Mouse (Mus musculus) neural tube, embryonic 13.5 days (tissue): ENCODE results near the gene Tmem163. TPM values are rescaled to one million over a fixed set of nuclear protein-coding genes. Genes with fewer than 3 reads are reported as not detected.

ENCODE experiments used
- ATAC-seq: fragments of 200-750 bp; cut with Nextera tagmentation; 2 replicates; pipeline ENCODE4 v1.8.0; 2017; ENCODE audit warnings: low read depth, mild to moderate bottlenecking, moderate TSS enrichment, moderate library complexity
- H3K27ac ChIP-seq: fragments of 300-500 bp; sonication (generic); replicated peaks from 2 replicates; pipeline ENCODE4 v1.5.1; 2015; ENCODE audit warnings: moderate library complexity, mild to moderate bottlenecking, inconsistent platforms
- H3K27me3 ChIP-seq: fragments of 300-500 bp; sonication (generic); 2 replicates; pipeline ENCODE4 v1.6.1; 2015; ENCODE audit warnings: mild to moderate bottlenecking, inconsistent platforms
- H3K36me3 ChIP-seq: fragments of 300-500 bp; sonication (generic); 2 replicates; pipeline ENCODE4 v1.6.1; 2015; ENCODE audit warnings: mild to moderate bottlenecking, inconsistent platforms
- H3K4me1 ChIP-seq: fragments of 300-500 bp; sonication (generic); replicated peaks from 2 replicates; pipeline ENCODE4 v1.6.1; 2015; ENCODE audit warnings: inconsistent platforms
- H3K4me2 ChIP-seq: fragments of 300-500 bp; sonication (generic); 2 replicates; pipeline ENCODE4 v1.6.1; 2015; ENCODE audit warnings: inconsistent platforms, mild to moderate bottlenecking, moderate library complexity
- H3K4me3 ChIP-seq: fragments of 300-500 bp; sonication (generic); 2 replicates; pipeline ENCODE4 v1.5.1; 2015; ENCODE audit warnings: mild to moderate bottlenecking, inconsistent platforms
- H3K9ac ChIP-seq: fragments of 300-500 bp; sonication (generic); 2 replicates; pipeline ENCODE4 v1.6.1; 2015; ENCODE audit warnings: moderate library complexity, mild to moderate bottlenecking, inconsistent platforms
- H3K9me3 ChIP-seq: fragments of 300-500 bp; sonication (generic); 2 replicates; pipeline ENCODE4 v1.6.1; 2016; ENCODE audit warnings: inconsistent platforms
- WGBS: fragments of 180-500 bp; shearing (Covaris S2); methylation state at CpG from one replicate; pipeline ENCODE4 v1.1.7; 2015; 5-methylcytosine and 5-hydroxymethylcytosine counted together
- polyA plus RNA-seq: library from polyadenylated mRNA; unstranded; fragments of >200 nt; fragmentation: Nextera tagmentation; extraction: Ambion mirVana; gene quantifications from 2 replicates; pipeline ENCODE4 v1.2.1, GENCODE M21; 2015

The Tmem163 gene
- polyA plus RNA-seq, 1 experiment from 2014 or later = 66.2 TPM

- H3K27ac ChIP-seq = no peak overlapping the region
- no peak for ATAC-seq
- WGBS = 100% methylated on average over 1 of the region's 1 CpGs
- no peaks in the 10 kb centered on the region for H3K4me1 ChIP-seq
- H3K9me3 ChIP-seq = no peaks in the 10 kb centered on the region
- H3K4me2 ChIP-seq = no peak overlapping the region
- no peak overlapping the region for H3K9ac ChIP-seq
- H3K4me3 ChIP-seq = no peak overlapping the region
- H3K27me3 ChIP-seq = peaks cover 11% of the 10 kb centered on the region
- H3K36me3 ChIP-seq = no peaks in the 10 kb centered on the region
Measured at GRCm38 (mm10) chr1:127586156-127586555, 93.2 kb downstream of the Tmem163 start.

DNA sequence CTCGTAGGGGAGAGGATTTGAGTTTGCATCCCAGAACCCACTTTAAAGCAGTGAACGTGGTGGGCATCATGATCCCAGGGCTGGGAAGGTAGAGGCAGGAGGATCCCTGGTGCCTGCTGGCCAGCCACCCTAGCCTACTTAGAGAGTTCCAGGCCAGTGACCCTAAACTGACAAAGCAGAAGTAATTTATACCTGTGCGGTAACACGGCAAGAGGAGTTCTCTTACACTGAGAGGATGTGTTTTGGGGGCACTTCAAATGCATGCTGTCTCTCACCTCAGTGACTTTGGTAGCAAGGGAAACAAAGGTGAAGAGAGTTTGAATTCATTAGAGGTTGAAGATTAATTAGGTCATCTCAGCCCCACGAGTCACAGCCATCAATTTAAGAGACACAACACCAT, 101.4 kb downstream of the Tmem163 start:
- H3K4me2 ChIP-seq = no peak overlapping the region
- no peak overlapping the region for H3K9ac ChIP-seq
- peaks cover 35% of the 10 kb centered on the region for H3K4me1 ChIP-seq
- H3K27ac ChIP-seq = no peak overlapping the region
- no peak overlapping the region for H3K4me3 ChIP-seq
- H3K36me3 ChIP-seq = no peaks in the 10 kb centered on the region
- H3K27me3 ChIP-seq = peaks cover 54% of the 10 kb centered on the region
- no peak for ATAC-seq
- WGBS = 60% methylated on average over 5 of the region's 5 CpGs
- no peaks in the 10 kb centered on the region for H3K9me3 ChIP-seq

- H3K36me3 ChIP-seq = no peaks in the 10 kb centered on the region
- peaks cover 59% of the 10 kb centered on the region for H3K27me3 ChIP-seq
- peak overlapping the region; percentile 61; the same call in 1 of the 2 replicates for H3K27ac ChIP-seq
- H3K9me3 ChIP-seq = no peaks in the 10 kb centered on the region
- ATAC-seq = peak; percentile 52
- no peak overlapping the region for H3K4me3 ChIP-seq
- peak overlapping the region; percentile 40 for H3K4me2 ChIP-seq
- peak overlapping the region; percentile 23; the same call in 1 of the 2 replicates for H3K9ac ChIP-seq
- H3K4me1 ChIP-seq = peaks cover 38% of the 10 kb centered on the region
- WGBS = 32% methylated on average over 7 of the region's 7 CpGs
Measured at GRCm38 (mm10) chr1:127577083-127577482, 102.3 kb downstream of the Tmem163 start.

GRCm38 (mm10) chr1:127576563-127576962, 102.8 kb downstream of the Tmem163 start:
- peak; percentile 24; the same call in 1 of the 2 replicates for ATAC-seq
- Histone ChIP-seq H3K4me2 (peak overlapping the region; percentile 40), H3K9ac (peak overlapping the region; percentile 23; the same call in 1 of the 2 replicates), H3K4me3 (no peak overlapping the region), H3K27me3 (peaks cover 63% of the 10 kb centered on the region), H3K27ac (peak overlapping the region; percentile 61; the same call in 1 of the 2 replicates), H3K4me1 (peaks cover 38% of the 10 kb centered on the region), H3K36me3 (no peaks in the 10 kb centered on the region), H3K9me3 (no peaks in the 10 kb centered on the region)
- WGBS = 12% methylated on average over 8 of the region's 8 CpGs

DNA sequence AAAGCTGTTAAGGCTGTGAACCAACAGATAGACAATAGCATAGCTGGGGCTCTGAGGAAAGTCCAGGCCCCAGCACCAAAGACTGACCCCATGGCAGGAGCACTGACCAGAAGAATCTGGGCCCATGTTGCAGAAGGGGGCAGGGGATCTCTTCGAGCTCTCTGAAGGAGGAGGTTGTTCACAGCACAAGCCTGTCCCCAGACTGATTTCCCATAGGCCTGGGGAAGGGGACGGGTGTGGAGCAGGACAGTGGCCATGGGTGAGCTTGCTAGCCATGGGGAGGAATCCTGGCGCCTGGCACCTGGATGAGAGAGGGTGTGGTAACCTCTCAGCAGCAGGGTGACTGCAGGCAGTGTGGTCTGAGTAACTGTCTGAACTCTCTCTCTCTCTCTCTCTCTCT, 103.2 kb downstream of the Tmem163 start:
- Histone ChIP-seq H3K27me3 (peaks cover 63% of the 10 kb centered on the region), H3K4me3 (no peak overlapping the region), H3K4me1 (peaks cover 38% of the 10 kb centered on the region), H3K4me2 (no peak overlapping the region), H3K27ac (no peak overlapping the region), H3K36me3 (no peaks in the 10 kb centered on the region), H3K9ac (no peak overlapping the region), H3K9me3 (no peaks in the 10 kb centered on the region)
- 14% methylated on average over 3 of the region's 3 CpGs for WGBS
- peak; percentile 15; the same call in 1 of the 2 replicates for ATAC-seq

GRCm38 (mm10) chr1:127575692-127576091, 103.7 kb downstream of the Tmem163 start:
- Histone ChIP-seq H3K9ac (no peak overlapping the region), H3K4me1 (peaks cover 38% of the 10 kb centered on the region), H3K27ac (no peak overlapping the region), H3K27me3 (peaks cover 62% of the 10 kb centered on the region), H3K4me3 (no peak overlapping the region), H3K36me3 (no peaks in the 10 kb centered on the region), H3K4me2 (no peak overlapping the region), H3K9me3 (no peaks in the 10 kb centered on the region)
- ATAC-seq = no peak
- WGBS = 5% methylated on average over 4 of the region's 4 CpGs

- H3K36me3 ChIP-seq = no peaks in the 10 kb centered on the region
- H3K27ac ChIP-seq = no peak overlapping the region
- WGBS = 72% methylated on average over 3 of the region's 3 CpGs
Measured at GRCm38 (mm10) chr1:127573186-127573585, 106.2 kb downstream of the Tmem163 start.

GRCm38 (mm10) chr1:127568641-127569040, 110.7 kb downstream of the Tmem163 start:
- 77% methylated on average over 3 of the region's 3 CpGs for WGBS
- peaks cover 35% of the 10 kb centered on the region for H3K27me3 ChIP-seq
- H3K36me3 ChIP-seq = no peaks in the 10 kb centered on the region
- H3K4me2 ChIP-seq = no peak overlapping the region
- ATAC-seq = no peak
- peaks cover 5% of the 10 kb centered on the region; the same call in 1 of the 2 replicates for H3K4me1 ChIP-seq
- no peak overlapping the region for H3K4me3 ChIP-seq
- H3K9me3 ChIP-seq = no peaks in the 10 kb centered on the region
- H3K27ac ChIP-seq = no peak overlapping the region
- no peak overlapping the region for H3K9ac ChIP-seq

More at GRCm38 (mm10) chr1:127573186-127573585, 106.2 kb downstream of the Tmem163 start:
- Histone ChIP-seq H3K4me2 (no peak overlapping the region), H3K27me3 (peaks cover 55% of the 10 kb centered on the region), H3K9ac (no peak overlapping the region), H3K4me3 (no peak overlapping the region), H3K4me1 (peaks cover 33% of the 10 kb centered on the region), H3K9me3 (no peaks in the 10 kb centered on the region)
- no peak for ATAC-seq

GRCm38 (mm10) chr1:127556486-127556845, 122.9 kb downstream of the Tmem163 start:
- Histone ChIP-seq H3K9me3 (no peaks in the 10 kb centered on the region), H3K9ac (no peak overlapping the region), H3K27ac (peak overlapping the region; percentile 81), H3K4me3 (no peak overlapping the region), H3K27me3 (peaks cover 18% of the 10 kb centered on the region), H3K4me2 (no peak overlapping the region), H3K36me3 (no peaks in the 10 kb centered on the region), H3K4me1 (peaks cover 25% of the 10 kb centered on the region)
- WGBS = 18% methylated on average over 2 of the region's 2 CpGs
- ATAC-seq = peak; percentile 92

DNA sequence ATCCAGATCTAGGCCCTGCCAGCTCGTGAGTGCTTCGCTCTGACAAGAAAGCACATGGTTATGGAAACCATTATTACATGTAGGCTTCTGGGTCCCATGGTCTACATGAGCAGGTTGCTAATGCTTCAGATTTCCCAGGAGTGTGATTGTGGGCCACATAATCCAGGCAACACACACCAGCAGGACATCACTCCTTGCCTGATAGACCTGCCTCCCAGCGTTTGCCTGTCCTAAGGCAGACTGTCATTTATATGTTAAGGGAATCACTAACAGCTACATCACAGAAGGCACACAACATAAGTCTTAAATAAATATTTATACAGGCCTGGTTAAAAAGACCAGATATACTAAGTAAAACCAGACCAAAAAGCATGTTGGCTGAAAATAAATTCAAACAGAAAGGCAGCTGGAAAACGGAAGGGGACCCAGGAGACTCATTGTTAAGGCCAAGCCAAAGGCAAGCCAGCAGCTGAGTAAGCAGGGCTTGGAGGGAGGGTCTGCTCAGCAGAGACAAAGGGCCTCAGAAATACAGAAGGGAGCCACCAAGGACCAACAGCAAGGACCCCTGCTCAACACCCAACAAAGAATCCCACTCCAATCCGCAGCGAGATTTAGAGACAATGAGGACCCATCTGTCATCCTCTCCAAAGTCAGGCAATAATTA, 123.4 kb downstream of the Tmem163 start:
- Histone ChIP-seq H3K4me1 (peaks cover 25% of the 10 kb centered on the region), H3K36me3 (no peaks in the 10 kb centered on the region), H3K4me2 (no peak overlapping the region), H3K4me3 (no peak overlapping the region), H3K27me3 (peaks cover 23% of the 10 kb centered on the region), H3K9me3 (no peaks in the 10 kb centered on the region), H3K9ac (no peak overlapping the region; the same call in 1 of the 2 replicates), H3K27ac (peak overlapping the region; percentile 81)
- whole genome bisulfite sequencing = 17% methylated on average over 6 of the region's 6 CpGs
- peak; percentile 92 for ATAC-seq

DNA sequence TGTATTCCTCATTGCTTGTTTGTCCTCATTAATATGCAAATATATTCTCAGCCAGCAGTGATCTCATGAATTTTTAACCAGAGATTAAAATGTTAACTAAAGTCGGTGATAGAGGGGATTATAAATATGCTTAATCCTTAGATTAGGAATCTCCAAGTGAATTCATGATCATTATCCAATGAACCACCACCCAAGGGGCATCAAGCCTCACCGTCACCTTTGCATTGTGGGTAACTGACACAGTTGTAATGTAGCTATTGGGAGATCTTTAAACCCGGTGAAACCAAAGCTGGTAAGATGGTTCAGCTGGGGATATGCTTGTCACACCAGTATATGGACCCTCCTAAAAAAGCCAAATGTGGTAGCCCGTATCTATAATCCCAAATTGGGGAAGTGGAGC, 131.3 kb downstream of the Tmem163 start:
- peak; percentile 40; the same call in 1 of the 2 replicates for ATAC-seq
- Histone ChIP-seq H3K27ac (0 out of 2 replicates have a peak overlapping the region, but pooled peaks have one; percentile 40), H3K4me2 (no peak overlapping the region), H3K27me3 (peaks cover 73% of the 10 kb centered on the region), H3K36me3 (no peaks in the 10 kb centered on the region), H3K4me3 (no peak overlapping the region), H3K9ac (no peak overlapping the region), H3K9me3 (no peaks in the 10 kb centered on the region), H3K4me1 (0 out of 2 replicates have a peak, but pooled peaks cover 3% of the 10 kb centered on the region)
- WGBS = 41% methylated on average over 4 of the region's 4 CpGs

DNA sequence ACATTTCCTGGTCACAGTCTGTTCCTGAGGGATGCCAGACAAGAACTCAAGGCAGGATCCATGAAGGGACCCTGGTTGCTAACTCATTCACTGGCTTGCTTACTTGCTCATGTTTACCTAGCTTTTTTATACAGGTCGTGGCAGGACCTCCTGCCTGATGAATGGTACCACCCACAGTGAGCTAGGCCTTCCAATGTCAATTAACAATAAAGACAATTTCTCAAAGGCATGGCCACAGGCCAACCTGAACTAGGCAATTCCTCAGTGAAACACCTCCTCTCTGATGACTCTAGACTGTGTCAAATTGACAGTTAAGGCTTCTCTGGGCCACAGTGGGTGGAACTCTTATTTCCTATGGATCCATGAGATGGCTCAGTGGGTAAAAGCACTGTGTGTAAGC, 136.6 kb downstream of the Tmem163 start:
- no peak overlapping the region for H3K27ac ChIP-seq
- H3K4me2 ChIP-seq = no peak overlapping the region
- no peak overlapping the region for H3K4me3 ChIP-seq
- no peaks in the 10 kb centered on the region for H3K36me3 ChIP-seq
- ATAC-seq = no peak
- peaks cover 20% of the 10 kb centered on the region for H3K4me1 ChIP-seq
- peaks cover 96% of the 10 kb centered on the region for H3K27me3 ChIP-seq
- H3K9ac ChIP-seq = no peak overlapping the region
- 16% methylated on average over 1 of the region's 1 CpGs for WGBS
- no peaks in the 10 kb centered on the region for H3K9me3 ChIP-seq

GRCm38 (mm10) chr1:127541931-127542330, 137.4 kb downstream of the Tmem163 start:
- WGBS = 83% methylated on average over 7 of the region's 7 CpGs
- H3K9me3 ChIP-seq = no peaks in the 10 kb centered on the region
- no peaks in the 10 kb centered on the region for H3K36me3 ChIP-seq
- peaks cover 96% of the 10 kb centered on the region for H3K27me3 ChIP-seq
- H3K4me2 ChIP-seq = no peak overlapping the region
- no peak for ATAC-seq
- no peak overlapping the region for H3K9ac ChIP-seq
- peaks cover 28% of the 10 kb centered on the region for H3K4me1 ChIP-seq
- no peak overlapping the region for H3K27ac ChIP-seq
- H3K4me3 ChIP-seq = no peak overlapping the region
